ENCODE assay signal across 10 mouse cellular contexts in the genomic region with DNA sequence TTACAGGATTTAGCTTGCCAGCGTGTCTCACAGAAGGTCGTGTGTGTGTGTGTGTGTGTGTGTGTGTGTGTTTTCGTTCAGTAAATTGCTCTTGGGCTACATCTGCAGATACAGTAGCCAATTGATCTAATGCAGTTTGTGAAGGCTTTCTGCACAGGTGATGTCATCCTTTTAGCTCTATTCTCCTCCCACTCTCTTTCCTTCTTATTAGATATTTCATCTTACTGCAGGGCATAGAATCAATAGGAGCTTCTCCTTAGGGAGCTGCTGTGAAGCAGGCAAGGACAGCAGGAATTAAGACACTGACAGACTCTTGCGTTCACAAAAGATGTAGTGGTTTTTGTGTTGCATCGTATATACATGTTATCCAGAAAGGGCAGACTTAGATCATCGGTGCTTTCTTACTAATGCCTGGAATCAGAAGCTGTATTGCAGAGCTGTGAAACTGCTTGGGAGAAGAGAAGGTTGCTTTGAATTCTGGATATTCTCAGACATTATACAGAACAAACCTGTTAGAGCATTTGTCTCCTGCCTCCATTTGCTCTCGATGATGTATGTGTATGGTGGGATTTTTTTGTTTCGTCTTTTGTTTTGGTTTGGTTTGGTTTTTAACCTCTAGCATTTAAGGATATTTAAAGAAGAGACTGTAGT.
DNase-seq lines count a peak whose midpoint lies in the region; ATAC-seq lines count a peak whose summit lies in the region.
"Had no signal": no experiment of that assay in that cellular context is flagged by ENCODE, and none has a peak within 500 bp of the region (broad histone marks: within the 10 kb centered on the region; RNA-seq: fewer than 3 reads in every experiment).

No protein-coding gene starts in this region.

- H3K27me3 ChIP-seq in midbrain, embryonic 11.5 days (ENCODE audit: control insufficient read depth, insufficient read depth, low read length), result no peaks in the 10 kb centered on the region
- H3K27me3 ChIP-seq in midbrain, embryonic 10.5 days (ENCODE audit: low read depth, poor library complexity, severe bottlenecking), result no peaks in the 10 kb centered on the region
- no peaks in the 10 kb centered on the region for H3K27me3 ChIP-seq in forebrain, embryonic 14.5 days (replicated peaks; ENCODE audit: control insufficient read depth, insufficient read depth, low read length)
- H3K27me3 ChIP-seq: heart, embryonic 15.5 days; liver, embryonic 13.5 days had no signal

- WGBS in midbrain, embryonic 11.5 days, result 90% methylated on average over 8 of the region's 8 CpGs
- 87% methylated on average over 8 of the region's 8 CpGs for WGBS in midbrain, embryonic 10.5 days
- WGBS in forebrain, embryonic 14.5 days, result 71% methylated on average over 8 of the region's 8 CpGs

- intact Hi-C loops in left cerebral cortex, postnatal 36 days (cut with DNase I), result no loop called here

- no peaks in the 10 kb centered on the region for H3K9me3 ChIP-seq in midbrain, embryonic 11.5 days (ENCODE audit: control insufficient read depth, low read length)
- H3K9me3 ChIP-seq in midbrain, embryonic 10.5 days (replicated peaks), result no peaks in the 10 kb centered on the region
- no peaks in the 10 kb centered on the region for H3K9me3 ChIP-seq in forebrain, embryonic 14.5 days (replicated peaks; ENCODE audit: control insufficient read depth, low read length)
- H3K9me3 ChIP-seq: heart, embryonic 15.5 days; liver, embryonic 13.5 days had no signal

- H3K4me1 ChIP-seq in midbrain, embryonic 11.5 days (ENCODE audit: control insufficient read depth, insufficient read depth, low read length), result no peaks in the 10 kb centered on the region
- H3K4me1 ChIP-seq in midbrain, embryonic 10.5 days, result no peaks in the 10 kb centered on the region
- 0 out of 2 replicates have a peak, but pooled peaks cover 3% of the 10 kb centered on the region for H3K4me1 ChIP-seq in forebrain, embryonic 14.5 days (ENCODE audit: control insufficient read depth, insufficient read depth, low read length)

- H3K36me3 ChIP-seq in midbrain, embryonic 11.5 days (ENCODE audit: control insufficient read depth, insufficient read depth, low read length), result no peaks in the 10 kb centered on the region
- H3K36me3 ChIP-seq in midbrain, embryonic 10.5 days, result no peaks in the 10 kb centered on the region
- no peaks in the 10 kb centered on the region for H3K36me3 ChIP-seq in forebrain, embryonic 14.5 days (ENCODE audit: control insufficient read depth, insufficient read depth, low read length)
- H3K36me3 ChIP-seq: heart, embryonic 15.5 days; liver, embryonic 13.5 days had no signal

- H3K9ac ChIP-seq in midbrain, embryonic 11.5 days (ENCODE audit: low read length), result no peak overlapping the region
- H3K9ac ChIP-seq in forebrain, embryonic 14.5 days (ENCODE audit: low read length), result peak overlapping the region; percentile 50
- H3K9ac ChIP-seq: heart, embryonic 15.5 days; liver, embryonic 13.5 days had no signal

- H3K4me2 ChIP-seq in midbrain, embryonic 11.5 days, result no peak overlapping the region
- H3K4me2 ChIP-seq in forebrain, embryonic 14.5 days (ENCODE audit: low read length), result peak overlapping the region; percentile 29
- H3K4me2 ChIP-seq: heart, embryonic 15.5 days; liver, embryonic 13.5 days had no signal

- H3K27ac ChIP-seq in midbrain, embryonic 11.5 days (ENCODE audit: low read depth, low read length), result peak overlapping the region; percentile 32; the same call in 1 of the 2 replicates
- no peak overlapping the region for H3K27ac ChIP-seq in midbrain, embryonic 10.5 days (replicated peaks)
- peak overlapping the region; percentile 68 for H3K27ac ChIP-seq in forebrain, embryonic 14.5 days (ENCODE audit: low read depth, low read length)
- H3K27ac ChIP-seq: heart, embryonic 15.5 days; liver, embryonic 13.5 days had no signal

- no peak overlapping the region for H3K4me3 ChIP-seq in midbrain, embryonic 11.5 days (ENCODE audit: low read depth, low read length)
- H3K4me3 ChIP-seq in midbrain, embryonic 10.5 days, result no peak overlapping the region
- H3K4me3 ChIP-seq in forebrain, embryonic 14.5 days (ENCODE audit: low read depth, low read length), result peak overlapping the region; percentile 21
- H3K4me3 ChIP-seq: heart, embryonic 15.5 days; liver, embryonic 13.5 days had no signal

- no peak for ATAC-seq in midbrain, embryonic 11.5 days (ENCODE audit: low FRiP score)
- 0 out of 2 replicates have a peak, but pooled peaks have one; percentile 32 for ATAC-seq in forebrain, embryonic 14.5 days

- no peak for DNase-seq in midbrain, embryonic 11.5 days (ENCODE audit: low spot score, missing footprints)
- no peak for DNase-seq in midbrain, embryonic 10.5 days (ENCODE audit: low spot score)
- DNase-seq in forebrain, embryonic 14.5 days (ENCODE audit: low spot score), result peak; percentile 60
- peak; percentile 5 to 18 for DNase-seq in left cerebral cortex, postnatal 36 days (ENCODE audit: low spot score in 2 of 2)
- DNase-seq in retina, postnatal 7 days (ENCODE audit: low read depth, low spot score), result peak; percentile 9
- no peak for DNase-seq in kidney, postnatal 10 days
- DNase-seq in adrenal gland, postnatal 36 days, result no peak
- DNase-seq: kidney, postnatal 25 days; liver, embryonic 13.5 days had no signal

Comparison
In these comparisons a context has a peak if more than half of its experiments do, and no peak if none do; other contexts are left out.
1. DNase-seq: peak in forebrain, embryonic 14.5 days (single experiment), left cerebral cortex, postnatal 36 days (2 of 2) and retina, postnatal 7 days (single experiment); none in midbrain, embryonic 11.5 days (single experiment), midbrain, embryonic 10.5 days (single experiment), kidney, postnatal 10 days (single experiment) and adrenal gland, postnatal 36 days (0 of 2).